Mouse (Mus musculus): ENCODE results near the gene Sec14l2.
A peak's percentile ranks its signal among the peaks of the same experiment; 100 is the strongest.

DNA sequence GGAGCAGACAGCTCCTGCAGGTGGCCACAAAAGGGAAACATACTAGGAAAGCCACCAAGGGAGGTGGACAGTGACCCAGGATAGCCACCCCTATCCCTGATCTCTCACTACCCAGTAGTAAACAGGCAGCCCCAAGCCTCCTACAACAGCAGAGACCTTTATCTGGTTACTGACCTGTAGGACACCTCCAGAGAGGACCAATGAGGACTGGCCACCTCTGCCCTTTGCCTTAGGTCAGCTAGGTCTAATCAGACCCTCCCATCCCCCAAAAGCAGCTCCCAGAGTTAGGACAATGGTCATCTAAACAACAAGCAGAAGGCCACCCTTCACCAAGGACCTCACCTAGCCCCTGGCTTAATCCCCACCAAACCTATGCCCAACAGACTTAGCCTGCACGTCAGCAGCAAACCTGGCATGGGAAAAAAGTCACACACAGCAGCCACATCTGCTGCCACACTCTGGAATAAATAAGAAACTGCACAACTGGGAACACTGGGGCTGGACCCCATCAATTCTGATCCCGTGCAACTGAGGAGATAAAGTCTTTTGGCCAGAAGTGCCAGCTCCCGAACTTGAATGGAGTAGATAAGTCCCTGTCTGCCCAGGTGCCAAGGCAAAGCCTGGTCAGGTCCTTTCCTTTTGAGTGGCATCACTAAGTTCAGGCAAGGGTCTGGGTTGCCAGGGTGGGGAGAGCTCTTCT, 5.7 kb downstream of the Sec14l2 start:
- peak; percentile 30; the same call in 1 of the 2 replicates for TF ChIP-seq CTCF (IDR thresholded peaks at IDR 0.05; ENCODE audit: low read depth)
- no peak for TF ChIP-seq EP300 (IDR thresholded peaks at IDR 0.05; ENCODE audit: low read depth)
